Mouse (Mus musculus) adrenal gland, postnatal 4 days (tissue): ENCODE measurements around the gene Ass1. TPM values are rescaled to one million over a fixed set of nuclear protein-coding genes. Genes with fewer than 3 reads are reported as not detected.
A peak's percentile ranks its signal among the peaks of the same experiment; 100 is the strongest.

ENCODE experiments used
- DNase-seq, 2 experiments: peaks; one replicate each; pipeline ENCODE4 v3.0.0; 2021 to 2022; ENCODE audit warnings: low spot score in 2 of 2, mixed read lengths in 2 of 2
- long read RNA-seq, 2 experiments: library from polyadenylated mRNA; stranded (forward); transcript quantifications; one replicate each; pipeline ENCODE4 v2.0.0; 2021
- total RNA-seq, 2 experiments: library from RNA; stranded (reverse); gene quantifications; 2 replicates each; pipeline ENCODE4 v1.2.3; 2021

Ass1 gene
- 10 to 100 TPM; 53.1 to 95.2 TPM for total RNA-seq
- long read RNA-seq, experiment 1, transcript Ass1-201 (16 exons, 1,696 nt): major isoform, 20 of 22 reads
- long read RNA-seq, experiment 1, partial matches to known transcripts: 2 of 22 reads
- long read RNA-seq, experiment 1, other reads (novel, unspliced or antisense): 0 of 22 reads
- long read RNA-seq, experiment 2, transcript Ass1-201 (16 exons, 1,696 nt): major isoform, 68 of 75 reads
- long read RNA-seq, experiment 2, partial matches to known transcripts: 6 of 75 reads
- long read RNA-seq, experiment 2, other reads (novel, unspliced or antisense): 1 of 75 reads

GRCm38 (mm10) chr2:31469931-31470682 lies at the start of gene Ass1:
Ass1 (plus strand) TSS chr2:31470207.
- peak; percentile 34 to 59 for DNase-seq

GRCm38 (mm10) chr2:31420914-31421313 lies 49.1 kb upstream of the Ass1 start:
- DNase-seq: no peak

DNA sequence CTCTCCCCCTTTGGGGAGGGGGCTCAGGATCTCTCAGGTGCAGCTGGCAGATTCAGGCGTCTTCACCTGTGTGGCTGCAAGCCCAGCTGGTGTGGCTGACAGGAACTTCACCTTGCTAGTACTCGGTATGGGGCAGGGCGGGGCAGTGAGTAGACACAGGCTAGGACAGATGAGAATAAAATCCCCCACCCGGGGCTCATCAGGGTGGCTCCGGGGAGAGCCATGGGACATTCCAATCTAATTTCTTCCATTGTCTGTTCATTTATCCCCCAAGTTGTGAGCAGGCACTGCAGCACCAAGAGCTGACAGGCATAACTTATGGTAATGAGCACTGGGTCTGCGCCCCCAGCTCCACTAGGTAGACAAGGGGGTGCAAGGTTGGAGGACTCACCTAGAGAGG lies 47.4 kb upstream of the Ass1 start:
- DNase-seq: no peak

DNA sequence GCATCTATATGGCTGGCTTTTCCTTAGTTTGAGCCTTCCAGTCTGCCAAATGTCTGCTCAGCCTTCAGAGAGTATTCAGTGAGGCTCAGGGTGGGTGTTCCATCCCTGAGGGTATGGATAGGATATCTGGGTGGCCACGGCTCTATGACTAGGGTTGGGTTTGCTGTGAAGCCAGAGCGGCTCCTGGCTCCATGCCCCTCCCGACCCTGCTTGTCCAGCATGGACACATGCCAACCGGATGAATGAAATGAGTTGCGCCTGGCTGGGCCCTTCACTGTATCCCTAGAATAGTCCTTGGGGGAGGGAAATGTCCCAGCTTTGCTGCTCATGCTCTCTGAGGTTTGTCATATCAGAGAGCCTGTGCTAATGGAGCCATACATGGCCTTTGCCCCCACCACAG lies 38.5 kb upstream of the Ass1 start:
- DNase-seq: no peak

DNA sequence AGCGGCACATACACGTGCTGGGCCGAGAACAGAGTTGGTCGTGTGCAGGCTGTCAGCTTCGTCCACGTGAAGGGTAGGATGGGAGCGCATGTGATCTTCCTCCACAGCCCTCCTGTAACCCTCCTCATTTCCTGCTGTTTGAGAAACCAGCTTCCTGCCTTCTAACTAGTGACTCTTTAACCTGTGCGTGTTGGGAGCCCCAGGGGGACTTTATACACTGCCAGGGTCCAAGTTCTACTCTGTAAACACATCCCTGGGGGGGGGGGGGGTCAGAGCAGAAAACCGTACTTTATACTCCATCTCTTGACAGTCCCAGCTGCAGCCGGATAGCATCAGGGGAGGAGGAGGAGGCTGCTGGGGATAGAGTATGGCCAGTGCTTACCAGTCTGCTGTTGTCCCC lies 35.3 kb upstream of the Ass1 start:
- no peak for DNase-seq

GRCm38 (mm10) chr2:31435567-31435966 lies 34.4 kb upstream of the Ass1 start:
- peak in 1 of 2 experiments; percentile 32 for DNase-seq

GRCm38 (mm10) chr2:31437480-31438245 lies 32.3 kb upstream of the Ass1 start:
- no peak for DNase-seq

GRCm38 (mm10) chr2:31439576-31439975 lies 30.4 kb upstream of the Ass1 start:
- no peak for DNase-seq

GRCm38 (mm10) chr2:31442480-31443160 lies 27.4 kb upstream of the Ass1 start:
- DNase-seq: no peak

DNA sequence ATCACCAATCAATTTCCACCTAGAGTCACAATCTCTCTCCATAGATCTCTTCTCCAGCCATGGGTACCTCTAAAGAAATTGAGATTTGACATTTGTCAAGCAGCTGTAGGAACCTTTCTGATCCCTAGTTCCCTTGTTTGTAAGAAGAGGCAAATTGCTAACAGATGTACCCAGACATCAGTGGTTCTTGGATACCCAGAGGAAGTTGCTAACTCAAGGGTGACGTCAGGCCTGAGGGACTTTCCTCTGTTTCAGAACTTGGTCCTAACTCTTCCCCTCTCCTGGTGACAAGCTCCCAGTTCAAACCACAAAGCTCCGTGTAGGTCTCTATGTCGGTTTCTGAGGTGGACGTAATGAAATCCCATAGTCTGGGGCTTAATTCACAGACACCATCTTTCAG lies 24.0 kb upstream of the Ass1 start:
- no peak for DNase-seq

GRCm38 (mm10) chr2:31446456-31446855 lies 23.6 kb upstream of the Ass1 start:
- no peak for DNase-seq

- no peak for DNase-seq
Measured at GRCm38 (mm10) chr2:31447536-31447935, 22.5 kb upstream of the Ass1 start.

- DNase-seq: no peak
Measured at GRCm38 (mm10) chr2:31448756-31449440, 21.1 kb upstream of the Ass1 start.

- no peak for DNase-seq
Measured at GRCm38 (mm10) chr2:31449441-31449815, 20.6 kb upstream of the Ass1 start.

- no peak for DNase-seq
Measured at GRCm38 (mm10) chr2:31449902-31450301, 20.1 kb upstream of the Ass1 start.

DNA sequence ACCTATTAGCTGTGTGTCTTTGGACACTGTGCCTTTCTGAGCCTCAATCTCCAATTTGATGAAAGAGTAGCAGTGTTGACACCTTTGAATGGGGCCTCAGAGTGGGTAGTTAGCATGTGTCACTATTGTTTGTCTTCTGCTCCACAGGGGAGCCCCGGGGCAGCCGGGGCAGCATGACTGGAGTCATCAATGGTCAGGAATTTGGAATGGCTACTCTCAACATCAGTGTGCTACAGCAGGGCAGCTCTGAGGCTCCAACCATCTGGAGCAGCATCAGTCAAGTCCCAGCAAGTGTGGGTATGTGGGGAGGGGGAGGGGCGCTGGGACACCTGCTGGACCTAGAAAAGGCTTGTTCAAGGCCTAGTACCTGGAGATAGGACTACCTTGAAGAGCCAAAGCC lies 19.3 kb upstream of the Ass1 start:
- DNase-seq: no peak

- DNase-seq: no peak
Measured at GRCm38 (mm10) chr2:31451530-31451929, 18.5 kb upstream of the Ass1 start.

DNA sequence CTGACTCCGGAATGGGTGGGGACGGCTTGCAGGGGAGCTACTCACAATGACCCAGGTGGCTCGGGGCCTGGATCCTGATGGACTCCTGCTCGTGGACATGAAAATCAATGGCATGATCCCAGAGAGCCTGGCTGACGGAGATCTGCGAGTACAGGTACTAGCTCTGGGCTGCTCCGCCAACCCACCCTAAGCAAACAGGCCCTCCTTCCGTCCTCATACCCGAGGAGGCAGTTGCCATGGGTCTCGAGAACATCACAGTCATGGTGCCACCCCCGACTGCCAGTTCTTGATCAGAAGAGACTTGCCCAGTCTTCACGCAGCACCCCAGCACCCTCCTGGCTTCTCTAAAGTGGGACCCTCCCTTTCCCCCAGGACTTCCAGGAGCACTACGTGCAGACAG lies 17.0 kb upstream of the Ass1 start:
- DNase-seq: no peak

- DNase-seq: no peak
Measured at GRCm38 (mm10) chr2:31453559-31454177, 16.3 kb upstream of the Ass1 start.

- DNase-seq: no peak
Measured at GRCm38 (mm10) chr2:31454280-31454679, 15.7 kb upstream of the Ass1 start.
